Mouse (Mus musculus) liver, embryonic 11.5 days (tissue): ENCODE measurements around the gene Ccdc149. TPM values are rescaled to one million over a fixed set of nuclear protein-coding genes. Genes with fewer than 3 reads are reported as not detected.

Experiments
- ATAC-seq: fragments of 200-750 bp; cut with Nextera tagmentation; replicated peaks from 2 replicates; pipeline ENCODE4 v1.8.0; 2017; ENCODE audit warnings: moderate number of reproducible peaks, mild to moderate bottlenecking, moderate TSS enrichment, moderate library complexity; ENCODE audit not compliant: low FRiP score
- DNase-seq: peaks from one replicate; pipeline ENCODE4 v3.0.0-alpha.2; 2017; ENCODE audit warnings: low spot score
- H3K27ac ChIP-seq: fragments of 300-500 bp; sonication (generic); 2 replicates; pipeline ENCODE4 v1.5.1; 2014; ENCODE audit warnings: mild to moderate bottlenecking, low read depth, low read length, control low read depth
- H3K27me3 ChIP-seq: fragments of 300-500 bp; sonication (generic); replicated peaks from 2 replicates; pipeline ENCODE4 v1.6.1; 2014; ENCODE audit warnings: low read length, mixed read lengths; ENCODE audit not compliant: control insufficient read depth, insufficient read depth
- H3K36me3 ChIP-seq: fragments of 300-500 bp; sonication (generic); 2 replicates; pipeline ENCODE4 v1.6.1; 2014; ENCODE audit warnings: mild to moderate bottlenecking, low read length, moderate library complexity, mixed read lengths; ENCODE audit not compliant: control insufficient read depth, insufficient read depth
- H3K4me1 ChIP-seq: fragments of 300-500 bp; sonication (generic); replicated peaks from 2 replicates; pipeline ENCODE4 v1.6.1; 2014; ENCODE audit warnings: low read length, mixed read lengths; ENCODE audit not compliant: control insufficient read depth, insufficient read depth
- H3K4me2 ChIP-seq: fragments of 300-500 bp; sonication (generic); 2 replicates; pipeline ENCODE4 v1.6.1; 2014; ENCODE audit warnings: mild to moderate bottlenecking, control low read depth, moderate library complexity
- H3K4me3 ChIP-seq: fragments of 300-500 bp; sonication (generic); 2 replicates; pipeline ENCODE4 v1.5.1; 2014; ENCODE audit warnings: low read depth, low read length, control low read depth
- H3K9ac ChIP-seq: fragments of 300-500 bp; sonication (generic); 2 replicates; pipeline ENCODE4 v1.6.1; 2014; ENCODE audit warnings: low read depth, low read length, control low read depth
- H3K9me3 ChIP-seq: fragments of 300-500 bp; sonication (generic); 2 replicates; pipeline ENCODE4 v1.6.1; 2016; ENCODE audit warnings: low read length, inconsistent platforms, mixed read lengths; ENCODE audit not compliant: control insufficient read depth
- WGBS: fragments of 180-500 bp; shearing (Covaris S2); extraction: QIAGEN DNeasy Blood & Tissue Kit; methylation state at CpG from one replicate; pipeline ENCODE4 v1.1.7; 2014; 5-methylcytosine and 5-hydroxymethylcytosine counted together
- polyA plus RNA-seq: library from polyadenylated mRNA; unstranded; fragments of >200 nt; fragmentation: Nextera tagmentation; extraction: Ambion mirVana; gene quantifications from 2 replicates; pipeline ENCODE4 v1.2.1, GENCODE M21; 2014

The Ccdc149 gene
- polyA plus RNA-seq, result 1.1 and 1.2 TPM in 2 replicates

DNA sequence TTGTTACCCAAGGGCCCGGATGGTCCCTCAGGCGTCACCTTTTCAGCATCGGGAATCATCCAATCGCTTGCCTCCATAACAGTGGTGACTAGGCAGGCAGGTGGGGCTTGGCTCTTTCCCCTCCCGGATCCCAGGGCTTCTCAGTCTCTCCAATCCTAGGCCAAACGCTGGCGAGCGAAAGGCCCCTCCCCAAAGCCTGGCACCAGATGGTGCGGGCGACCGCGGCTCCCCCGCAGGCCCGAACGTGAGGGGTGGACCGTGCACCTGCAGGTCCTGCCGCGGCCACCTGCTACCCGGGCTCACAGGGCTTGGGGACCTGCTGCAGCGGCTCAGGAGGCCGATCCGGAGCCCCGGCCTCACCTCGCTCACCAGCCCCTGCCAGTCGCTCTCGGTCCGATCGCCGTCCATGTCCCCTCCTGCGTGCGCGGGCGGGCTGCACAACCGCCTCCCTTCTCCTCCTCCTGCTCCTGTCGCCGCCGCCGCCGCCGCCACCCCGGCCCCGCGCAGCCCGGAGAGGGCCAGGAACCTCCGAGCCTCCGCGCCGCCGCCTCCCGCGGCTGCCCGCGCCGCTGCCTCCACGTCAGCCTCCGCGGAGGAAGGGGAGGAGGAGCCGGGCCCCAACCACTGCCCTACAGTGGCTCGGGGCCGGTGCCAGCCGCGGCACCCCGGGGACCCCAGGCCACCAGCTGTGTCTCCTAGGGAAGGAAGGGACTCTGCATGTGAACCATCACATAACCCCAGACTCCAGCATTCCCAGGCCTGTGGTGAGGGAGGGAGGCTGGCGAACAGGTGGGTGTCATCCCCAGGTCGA lies at the start of gene Ccdc149:
Gene Ccdc149, minus strand, starts transcription at position 531 of the 811 bp plus-strand sequence.
- no peak within 1 kb of the TSS for H3K27ac ChIP-seq
- peak within 1 kb of the TSS; percentile 62 for H3K9ac ChIP-seq
- no peaks in the 10 kb centered on the region for H3K9me3 ChIP-seq
- no peaks in the 10 kb centered on the region for H3K36me3 ChIP-seq
- ATAC-seq (peak; percentile 74), DNase-seq (peak; percentile 55)
- peaks cover 13% of the 10 kb centered on the region for H3K27me3 ChIP-seq
- peak within 1 kb of the TSS; percentile 64 for H3K4me3 ChIP-seq
- H3K4me2 ChIP-seq, result peak within 1 kb of the TSS; percentile 83
- H3K4me1 ChIP-seq, result no peaks in the 10 kb centered on the region
- WGBS, result 2% methylated on average over 48 of the region's 65 CpGs

DNA sequence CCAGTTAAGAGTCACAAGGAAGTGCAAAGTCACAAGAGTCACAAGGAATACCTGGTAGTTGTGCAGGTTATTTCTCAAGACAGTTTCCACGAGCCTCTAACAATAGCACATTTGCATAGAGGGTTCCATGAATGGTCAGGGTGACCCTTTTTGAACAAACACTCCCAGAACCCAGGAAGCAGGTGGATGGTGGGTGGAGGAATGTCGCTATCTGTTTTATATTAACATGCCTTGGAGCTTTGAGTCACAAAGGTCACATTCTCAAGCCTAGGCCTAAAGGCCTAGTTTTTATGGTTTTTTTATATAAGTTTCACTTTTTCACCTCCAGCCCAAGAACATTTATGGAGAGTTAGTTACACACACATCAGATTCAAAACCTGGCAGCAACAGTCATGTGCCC lies 48.6 kb upstream of the Ccdc149 start:
- no peak for DNase-seq
- ATAC-seq, result no peak
- Histone ChIP-seq H3K4me1 (no peaks in the 10 kb centered on the region), H3K27ac (no peak overlapping the region), H3K27me3 (peaks cover 5% of the 10 kb centered on the region; the same call in 1 of the 2 replicates), H3K4me3 (no peak overlapping the region), H3K9ac (no peak overlapping the region), H3K36me3 (no peaks in the 10 kb centered on the region), H3K4me2 (no peak overlapping the region), H3K9me3 (no peaks in the 10 kb centered on the region)
- WGBS, result 84% methylated on average over 2 of the region's 2 CpGs

DNA sequence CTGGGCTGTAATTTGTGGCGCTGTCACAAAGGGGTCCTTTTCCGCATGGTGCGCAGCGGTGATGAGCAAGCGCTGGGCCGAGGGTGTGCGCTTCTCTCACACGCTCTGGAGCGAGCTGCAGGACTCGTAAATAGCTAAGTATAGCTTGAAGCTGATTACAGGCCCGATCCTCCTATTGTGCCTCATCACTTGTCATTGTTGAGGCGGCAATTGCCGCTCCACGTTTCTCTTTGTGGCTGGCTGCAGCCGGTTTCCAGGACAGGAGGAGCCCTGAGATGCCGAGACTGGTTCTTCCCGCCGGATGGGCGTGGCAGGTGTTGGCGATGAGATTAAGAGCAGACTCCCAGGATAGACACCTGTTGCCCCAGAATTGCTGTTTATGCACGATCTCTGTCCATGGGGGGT lies 44.8 kb upstream of the Ccdc149 start:
- Histone ChIP-seq H3K9ac (no peak overlapping the region), H3K4me1 (no peaks in the 10 kb centered on the region), H3K4me3 (peak overlapping the region; percentile 7; the same call in 1 of the 2 replicates), H3K27me3 (peaks cover 5% of the 10 kb centered on the region; the same call in 1 of the 2 replicates), H3K4me2 (peak overlapping the region; percentile 46), H3K36me3 (no peaks in the 10 kb centered on the region), H3K27ac (no peak overlapping the region), H3K9me3 (no peaks in the 10 kb centered on the region)
- DNase-seq (no peak), ATAC-seq (no peak)
- WGBS, result 31% methylated on average over 21 of the region's 21 CpGs

DNA sequence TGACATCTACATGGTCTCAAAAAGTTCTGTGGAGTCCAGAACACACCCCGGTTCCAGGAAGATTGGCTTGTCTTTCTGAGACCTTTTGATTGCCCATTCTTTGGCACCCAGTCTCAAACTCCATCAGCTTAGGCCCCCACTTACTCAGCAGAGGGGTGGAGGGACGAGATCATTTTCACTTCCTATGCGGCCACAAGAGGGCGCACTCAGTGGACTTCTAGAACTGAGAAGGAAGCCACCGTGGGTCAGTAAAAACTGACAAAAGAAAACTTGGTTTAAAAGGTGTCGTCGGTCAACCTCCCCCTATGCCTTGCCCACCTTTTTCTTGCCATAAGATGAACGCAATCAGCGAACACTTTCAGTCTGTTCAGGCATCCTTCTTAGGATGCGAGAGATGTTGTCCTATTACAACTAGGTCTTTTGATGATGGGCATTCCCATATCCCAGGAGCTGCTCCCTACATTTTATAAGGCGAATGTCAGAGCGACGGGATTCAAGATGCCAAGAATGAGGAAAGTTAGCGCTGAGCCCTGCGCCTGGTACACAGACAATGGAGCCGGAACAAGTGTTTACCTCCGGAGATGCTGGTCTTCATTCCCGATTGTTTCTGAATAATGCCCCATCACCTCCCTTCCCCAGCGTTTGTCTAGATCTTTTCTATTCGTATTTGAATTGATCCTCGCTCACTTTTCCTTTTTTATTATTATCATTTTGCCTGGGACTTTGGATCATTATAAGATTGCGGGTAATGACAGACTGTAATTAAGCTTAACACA lies 44.1 kb upstream of the Ccdc149 start:
- Histone ChIP-seq H3K27me3 (peaks cover 5% of the 10 kb centered on the region; the same call in 1 of the 2 replicates), H3K9ac (no peak overlapping the region), H3K4me2 (peak overlapping the region; percentile 46), H3K9me3 (no peaks in the 10 kb centered on the region), H3K4me3 (no peak overlapping the region; the same call in 1 of the 2 replicates), H3K36me3 (no peaks in the 10 kb centered on the region), H3K27ac (no peak overlapping the region), H3K4me1 (no peaks in the 10 kb centered on the region)
- 36% methylated on average over 22 of the region's 22 CpGs for WGBS
- ATAC-seq (no peak), DNase-seq (peak; percentile 40)

DNA sequence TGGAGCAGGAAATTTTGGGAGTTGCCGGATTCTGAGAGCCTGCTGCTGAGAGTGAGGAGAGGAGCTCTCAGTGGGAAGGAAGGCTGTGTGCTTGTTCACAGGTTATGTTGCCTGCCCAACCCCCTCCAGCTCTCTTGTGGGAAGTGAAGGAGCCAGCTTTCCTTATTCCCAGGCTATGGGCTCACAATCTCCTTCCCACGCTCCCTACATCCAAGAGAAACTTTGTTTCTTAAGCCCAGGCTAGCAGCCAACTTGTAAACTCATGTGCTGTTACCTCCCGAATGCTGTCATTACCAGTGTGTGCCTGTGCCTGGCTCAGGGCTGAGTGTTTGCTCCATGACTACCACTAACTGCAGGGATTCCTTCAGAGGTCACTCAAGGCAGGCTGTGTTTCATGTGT lies 39.8 kb upstream of the Ccdc149 start:
- Histone ChIP-seq H3K27me3 (peaks cover 2% of the 10 kb centered on the region; the same call in 1 of the 2 replicates), H3K9me3 (no peaks in the 10 kb centered on the region), H3K27ac (no peak overlapping the region), H3K4me3 (no peak overlapping the region), H3K4me2 (no peak overlapping the region), H3K4me1 (no peaks in the 10 kb centered on the region), H3K36me3 (no peaks in the 10 kb centered on the region), H3K9ac (no peak overlapping the region)
- ATAC-seq, result no peak
- DNase-seq, result no peak
- 71% methylated on average over 3 of the region's 3 CpGs for WGBS

DNA sequence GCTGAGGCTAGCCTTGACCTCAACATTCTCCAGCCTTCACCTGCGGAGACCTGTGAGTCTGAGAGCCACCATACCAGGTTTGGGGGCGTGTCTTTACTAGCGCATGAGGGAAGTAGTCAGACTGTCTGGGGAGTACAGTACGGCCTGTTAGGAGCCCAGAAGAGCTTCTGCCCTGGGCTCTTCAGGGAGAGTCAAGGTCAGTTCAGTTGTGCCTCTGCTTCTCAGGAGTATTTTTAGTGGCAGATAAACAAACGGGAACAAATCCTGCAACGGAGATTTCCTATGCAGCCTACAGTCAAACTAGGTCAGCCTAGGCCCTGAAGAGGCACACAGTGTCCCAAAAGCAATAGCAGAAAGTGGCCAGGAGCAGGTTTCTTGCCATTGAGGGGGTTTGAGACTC lies 38.1 kb upstream of the Ccdc149 start:
- ATAC-seq (no peak), DNase-seq (no peak)
- no peaks in the 10 kb centered on the region for H3K9me3 ChIP-seq
- H3K4me3 ChIP-seq, result no peak overlapping the region
- H3K27me3 ChIP-seq, result no peaks in the 10 kb centered on the region
- H3K4me1 ChIP-seq, result no peaks in the 10 kb centered on the region
- 76% methylated on average over 6 of the region's 6 CpGs for WGBS
- H3K4me2 ChIP-seq, result no peak overlapping the region
- no peak overlapping the region for H3K27ac ChIP-seq
- no peaks in the 10 kb centered on the region for H3K36me3 ChIP-seq
- no peak overlapping the region for H3K9ac ChIP-seq

DNA sequence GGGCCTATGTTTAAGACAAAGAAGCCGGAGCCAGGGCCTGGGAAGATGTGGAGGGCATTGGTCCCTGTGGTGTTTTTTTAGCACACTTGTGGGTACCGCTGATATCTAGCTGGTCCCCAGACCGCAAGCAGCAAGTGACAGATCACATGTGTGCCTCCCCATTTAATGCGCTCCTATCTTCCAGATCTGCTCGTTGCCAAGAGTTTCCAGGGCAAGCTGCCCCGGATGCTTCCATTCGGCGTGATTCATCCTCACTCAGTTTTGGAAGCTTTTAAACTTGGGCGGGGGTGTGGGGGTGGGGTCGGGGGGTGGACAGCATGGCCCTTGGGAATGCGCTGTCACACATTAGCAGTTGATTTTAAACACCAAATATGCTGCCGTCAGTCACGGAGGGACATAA lies 33.3 kb upstream of the Ccdc149 start:
- Histone ChIP-seq H3K27ac (no peak overlapping the region), H3K9ac (no peak overlapping the region), H3K36me3 (no peaks in the 10 kb centered on the region), H3K27me3 (no peaks in the 10 kb centered on the region), H3K4me2 (no peak overlapping the region), H3K9me3 (no peaks in the 10 kb centered on the region), H3K4me3 (no peak overlapping the region), H3K4me1 (no peaks in the 10 kb centered on the region)
- no peak for ATAC-seq
- WGBS, result 82% methylated on average over 13 of the region's 13 CpGs
- no peak for DNase-seq

DNA sequence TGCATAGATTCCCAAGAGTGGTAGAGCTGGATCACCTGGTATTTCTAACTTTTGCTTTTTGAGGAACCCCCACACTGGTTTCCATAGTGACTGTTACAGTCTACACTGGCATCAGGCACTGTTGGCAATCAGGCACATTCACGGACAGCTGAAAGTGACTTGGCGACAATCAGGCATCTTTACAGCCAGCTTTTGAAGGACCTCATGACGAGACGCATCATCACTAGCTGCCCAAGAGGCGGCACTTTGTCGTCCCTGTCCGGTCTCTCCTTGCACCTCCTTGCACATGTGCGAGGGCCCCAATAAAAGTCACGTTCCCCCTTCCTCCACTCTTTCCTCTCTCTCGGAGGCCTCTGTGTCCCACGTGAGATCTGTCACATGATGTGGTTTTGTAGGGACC lies 32.8 kb upstream of the Ccdc149 start:
- H3K27me3 ChIP-seq, result no peaks in the 10 kb centered on the region
- no peak for ATAC-seq
- no peak overlapping the region for H3K4me2 ChIP-seq
- no peak overlapping the region for H3K9ac ChIP-seq
- no peak overlapping the region for H3K27ac ChIP-seq
- no peak overlapping the region for H3K4me3 ChIP-seq
- H3K4me1 ChIP-seq, result no peaks in the 10 kb centered on the region
- H3K9me3 ChIP-seq, result no peaks in the 10 kb centered on the region
- 86% methylated on average over 11 of the region's 11 CpGs for WGBS
- H3K36me3 ChIP-seq, result no peaks in the 10 kb centered on the region
- no peak for DNase-seq
